Mouse (Mus musculus) hindbrain, embryonic 11.5 days (tissue): ENCODE measurements around the gene Treh. TPM values are rescaled to one million over a fixed set of nuclear protein-coding genes. Genes with fewer than 3 reads are reported as not detected.
A peak's percentile ranks its signal among the peaks of the same experiment; 100 is the strongest.

Source experiments
- ATAC-seq: fragments of 200-750 bp; cut with Nextera tagmentation; 2 replicates; pipeline ENCODE4 v1.8.0; 2017; ENCODE audit warnings: mild to moderate bottlenecking, moderate TSS enrichment, moderate library complexity; ENCODE audit not compliant: low FRiP score
- DNase-seq: peaks from one replicate; pipeline ENCODE4 v3.0.0-alpha.2; 2015; ENCODE audit warnings: low spot score
- H3K27ac ChIP-seq: fragments of 300-500 bp; sonication (generic); 2 replicates; pipeline ENCODE4 v1.5.1; 2014; ENCODE audit warnings: mild to moderate bottlenecking, low read depth, low read length
- H3K27me3 ChIP-seq: fragments of 300-500 bp; sonication (generic); 2 replicates; pipeline ENCODE4 v1.6.1; 2014; ENCODE audit warnings: mild to moderate bottlenecking, low read length, moderate library complexity, mixed read lengths; ENCODE audit not compliant: control insufficient read depth, insufficient read depth
- H3K36me3 ChIP-seq: fragments of 300-500 bp; sonication (generic); 2 replicates; pipeline ENCODE4 v1.6.1; 2014; ENCODE audit warnings: mild to moderate bottlenecking, low read length, moderate library complexity, mixed read lengths; ENCODE audit not compliant: control insufficient read depth, insufficient read depth
- H3K4me1 ChIP-seq: fragments of 300-500 bp; sonication (generic); replicated peaks from 2 replicates; pipeline ENCODE4 v1.6.1; 2014; ENCODE audit warnings: low read length, mixed read lengths; ENCODE audit not compliant: control insufficient read depth, insufficient read depth
- H3K4me2 ChIP-seq: fragments of 300-500 bp; sonication (generic); replicated peaks from 2 replicates; pipeline ENCODE4 v1.6.1; 2014; ENCODE audit warnings: mild to moderate bottlenecking, low read depth, low read length
- H3K4me3 ChIP-seq: fragments of 300-500 bp; sonication (generic); 2 replicates; pipeline ENCODE4 v1.5.1; 2014; ENCODE audit warnings: low read depth, low read length
- H3K9ac ChIP-seq: fragments of 300-500 bp; sonication (generic); 2 replicates; pipeline ENCODE4 v1.6.1; 2014; ENCODE audit warnings: low read depth, low read length
- H3K9me3 ChIP-seq: fragments of 300-500 bp; sonication (generic); 2 replicates; pipeline ENCODE4 v1.6.1; 2016; ENCODE audit warnings: low read length; ENCODE audit not compliant: control insufficient read depth
- WGBS: fragments of 180-500 bp; shearing (Covaris S2); extraction: QIAGEN DNeasy Blood & Tissue Kit; methylation state at CpG from one replicate; pipeline ENCODE4 v1.1.7; 2014; 5-methylcytosine and 5-hydroxymethylcytosine counted together
- polyA plus RNA-seq: library from polyadenylated mRNA; unstranded; fragments of >200 nt; fragmentation: Nextera tagmentation; extraction: Ambion mirVana; gene quantifications from 2 replicates; pipeline ENCODE4 v1.2.1, GENCODE M21; 2014

Treh gene
- polyA plus RNA-seq, 1 experiment from 2014 or later = not detected

DNA sequence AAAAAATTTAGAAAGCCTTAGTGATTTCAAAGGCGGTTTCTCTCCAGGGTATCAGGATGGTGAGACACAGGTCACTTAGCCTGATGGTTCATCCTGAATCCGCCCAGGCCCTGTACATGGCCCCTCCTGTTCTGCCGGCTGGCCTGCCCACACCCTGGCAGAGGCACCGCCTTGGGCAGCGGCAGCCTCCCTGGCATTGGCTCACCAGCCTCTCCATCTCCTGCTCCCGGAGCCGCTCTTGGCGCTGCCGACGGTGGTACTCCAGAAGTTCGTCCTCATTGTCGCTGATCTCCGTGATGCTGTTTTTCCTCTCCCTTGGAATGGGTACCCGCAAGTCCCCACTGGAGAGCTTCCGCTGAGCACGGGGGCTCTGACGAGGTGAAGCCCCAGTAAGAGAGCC is 42.1 kb downstream of the Treh start:
- Histone ChIP-seq H3K4me2 (no peak overlapping the region), H3K9me3 (no peaks in the 10 kb centered on the region), H3K4me1 (peaks cover under 1% of the 10 kb centered on the region; the same call in 1 of the 2 replicates), H3K9ac (no peak overlapping the region), H3K36me3 (peaks cover 9% of the 10 kb centered on the region; the same call in 1 of the 2 replicates), H3K27ac (no peak overlapping the region), H3K27me3 (no peaks in the 10 kb centered on the region), H3K4me3 (no peak overlapping the region)
- no peak for DNase-seq
- WGBS = 93% methylated on average over 17 of the region's 17 CpGs
- no peak for ATAC-seq

DNA sequence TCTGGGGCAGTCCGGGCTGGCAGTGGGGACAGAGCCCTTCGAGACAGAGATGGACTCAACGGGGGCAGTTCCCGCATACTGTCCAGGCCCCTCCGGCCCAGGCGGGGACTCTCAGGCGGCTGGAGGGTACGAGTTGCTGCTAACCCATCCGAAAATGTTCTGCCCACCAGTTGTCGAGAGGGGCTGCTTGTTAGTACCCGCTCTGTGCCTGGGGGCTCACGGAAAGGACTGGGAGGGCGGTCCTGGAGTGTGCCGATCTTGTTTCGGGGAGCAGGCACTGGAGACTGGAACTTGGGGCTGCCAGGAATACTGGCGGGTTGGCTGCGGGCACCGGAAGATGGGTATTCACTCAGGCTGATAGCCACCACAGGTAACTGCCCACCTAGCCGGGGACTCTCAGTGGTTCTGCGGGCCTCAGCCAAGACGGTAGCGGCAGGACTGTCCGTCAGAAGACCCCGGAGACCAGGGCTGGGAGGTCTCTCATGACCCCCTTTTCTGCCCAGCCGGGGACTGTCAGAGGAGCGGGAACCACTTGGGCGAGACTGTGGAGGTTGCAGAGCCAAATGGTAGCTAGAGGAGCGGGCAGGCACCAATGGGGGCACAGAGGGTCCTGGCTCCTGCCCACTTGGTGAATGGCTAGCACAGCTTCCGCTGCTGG is 42.8 kb downstream of the Treh start:
- H3K4me2 ChIP-seq = no peak overlapping the region
- DNase-seq = no peak
- H3K9ac ChIP-seq = no peak overlapping the region
- H3K4me1 ChIP-seq = peaks cover 5% of the 10 kb centered on the region; the same call in 1 of the 2 replicates
- no peak overlapping the region for H3K27ac ChIP-seq
- 93% methylated on average over 29 of the region's 29 CpGs for WGBS
- no peaks in the 10 kb centered on the region for H3K27me3 ChIP-seq
- no peak for ATAC-seq
- H3K4me3 ChIP-seq = no peak overlapping the region
- no peaks in the 10 kb centered on the region for H3K9me3 ChIP-seq
- H3K36me3 ChIP-seq = peaks cover 9% of the 10 kb centered on the region; the same call in 1 of the 2 replicates

DNA sequence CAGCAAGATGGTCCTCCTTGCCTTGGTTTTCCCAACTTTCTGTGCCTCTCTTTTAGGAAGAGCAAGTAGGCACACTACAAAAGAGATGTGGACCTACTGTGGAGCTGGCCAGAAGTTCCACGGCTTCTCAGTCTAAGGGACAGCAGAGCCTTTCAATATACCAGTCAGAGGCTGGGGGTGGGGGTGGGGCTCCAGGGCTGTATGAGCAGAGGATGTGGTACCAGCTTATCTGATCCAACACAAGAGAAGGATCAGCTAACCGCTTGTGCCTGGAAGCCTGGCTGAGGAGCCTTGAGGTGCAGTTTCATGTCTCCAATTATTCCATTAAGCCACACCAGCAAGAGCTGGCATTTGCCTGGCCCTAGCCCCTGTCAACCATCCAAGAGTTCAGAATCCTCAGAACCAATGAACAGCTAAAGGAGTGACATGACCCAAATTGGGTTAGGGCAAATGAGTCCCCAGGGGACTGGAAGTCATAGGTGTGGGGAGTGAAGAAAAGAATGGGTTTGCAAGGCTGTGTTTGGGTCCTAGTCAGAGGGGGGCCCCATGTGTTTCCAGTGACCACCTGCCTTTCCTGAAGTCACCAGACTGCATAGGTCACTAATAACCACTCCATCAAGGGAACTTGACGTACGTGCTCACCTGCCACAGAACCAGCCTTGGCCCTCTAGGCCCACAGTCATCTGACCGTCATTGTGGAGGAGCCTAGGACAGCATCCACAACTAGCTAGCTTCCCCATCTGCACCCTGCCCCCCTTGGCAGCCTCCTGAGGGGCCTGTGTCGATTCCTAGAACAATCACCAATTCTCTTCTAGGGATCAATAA is 44.2 kb downstream of the Treh start:
- Histone ChIP-seq H3K4me2 (no peak overlapping the region), H3K27ac (no peak overlapping the region), H3K36me3 (0 out of 2 replicates have a peak, but pooled peaks cover 6% of the 10 kb centered on the region), H3K9ac (no peak overlapping the region), H3K4me1 (peaks cover 7% of the 10 kb centered on the region; the same call in 1 of the 2 replicates), H3K4me3 (no peak overlapping the region), H3K27me3 (no peaks in the 10 kb centered on the region), H3K9me3 (no peaks in the 10 kb centered on the region)
- DNase-seq = no peak
- ATAC-seq = no peak
- 82% methylated on average over 6 of the region's 6 CpGs for WGBS

DNA sequence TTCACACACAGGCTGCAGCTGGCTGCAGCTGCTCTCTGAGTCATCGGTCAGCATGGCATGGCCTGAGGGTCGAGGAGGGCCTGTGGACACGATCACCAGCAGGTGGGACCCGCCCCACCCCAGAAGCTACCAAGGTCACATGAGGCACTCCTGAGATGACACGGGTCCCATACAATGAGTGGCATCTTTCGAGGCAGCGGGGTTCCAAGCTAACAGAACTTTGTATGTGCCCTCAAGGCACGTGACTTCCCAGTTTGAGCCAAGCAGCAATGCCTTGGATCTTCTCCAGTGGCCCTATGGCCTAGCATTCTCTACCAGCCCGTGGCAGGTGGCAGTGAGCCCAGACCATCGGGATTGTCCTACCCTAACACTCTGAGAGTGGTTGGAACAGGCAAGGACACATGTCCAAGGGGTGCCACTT is 44.8 kb downstream of the Treh start:
- peaks cover 8% of the 10 kb centered on the region; the same call in 1 of the 2 replicates for H3K4me1 ChIP-seq
- ATAC-seq = no peak
- 0 out of 2 replicates have a peak, but pooled peaks cover 4% of the 10 kb centered on the region for H3K36me3 ChIP-seq
- no peak for DNase-seq
- 87% methylated on average over 10 of the region's 10 CpGs for WGBS
- H3K27ac ChIP-seq = no peak overlapping the region
- no peak overlapping the region for H3K4me2 ChIP-seq
- H3K4me3 ChIP-seq = no peak overlapping the region
- H3K9ac ChIP-seq = no peak overlapping the region
- no peaks in the 10 kb centered on the region for H3K9me3 ChIP-seq
- H3K27me3 ChIP-seq = no peaks in the 10 kb centered on the region

DNA sequence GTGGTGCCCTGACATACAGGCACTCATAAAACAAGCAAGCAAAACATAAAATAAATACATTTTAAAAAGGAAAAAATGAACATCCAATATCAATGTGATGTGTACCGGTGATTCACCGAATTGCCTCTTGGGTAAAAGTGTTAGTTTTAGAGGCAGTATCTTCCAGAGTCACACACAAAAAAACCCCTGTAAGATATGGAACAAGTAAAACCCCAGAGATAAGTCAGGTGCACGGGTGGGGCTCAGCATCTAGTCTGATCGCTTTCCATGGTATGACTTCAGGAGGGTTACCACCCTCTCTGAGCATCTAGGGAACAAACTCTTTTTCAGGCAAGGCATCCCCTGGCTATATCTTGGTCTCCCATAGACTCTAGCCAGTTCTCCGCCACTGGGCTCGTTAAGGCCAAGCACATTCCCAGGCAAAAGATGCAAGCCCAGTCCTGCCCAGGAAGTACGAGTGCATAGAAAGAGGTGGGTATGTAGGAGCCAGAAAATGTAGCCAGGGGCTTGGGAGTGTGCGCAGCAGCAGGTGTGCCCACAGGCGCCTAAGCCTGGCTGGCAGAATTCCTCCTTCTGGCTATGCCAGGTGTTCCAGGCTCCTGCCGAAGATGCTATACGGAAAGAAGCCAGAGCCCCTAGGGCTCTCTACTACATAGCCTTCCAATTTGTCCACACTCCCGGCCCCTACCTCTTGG is 46.1 kb downstream of the Treh start:
- DNase-seq (no peak), ATAC-seq (no peak)
- Histone ChIP-seq H3K4me3 (no peak overlapping the region), H3K27me3 (no peaks in the 10 kb centered on the region), H3K9me3 (no peaks in the 10 kb centered on the region), H3K36me3 (0 out of 2 replicates have a peak, but pooled peaks cover 4% of the 10 kb centered on the region), H3K27ac (no peak overlapping the region), H3K4me1 (peaks cover 10% of the 10 kb centered on the region; the same call in 1 of the 2 replicates), H3K4me2 (no peak overlapping the region; the same call in 1 of the 2 replicates), H3K9ac (no peak overlapping the region)
- WGBS = 93% methylated on average over 12 of the region's 12 CpGs

DNA sequence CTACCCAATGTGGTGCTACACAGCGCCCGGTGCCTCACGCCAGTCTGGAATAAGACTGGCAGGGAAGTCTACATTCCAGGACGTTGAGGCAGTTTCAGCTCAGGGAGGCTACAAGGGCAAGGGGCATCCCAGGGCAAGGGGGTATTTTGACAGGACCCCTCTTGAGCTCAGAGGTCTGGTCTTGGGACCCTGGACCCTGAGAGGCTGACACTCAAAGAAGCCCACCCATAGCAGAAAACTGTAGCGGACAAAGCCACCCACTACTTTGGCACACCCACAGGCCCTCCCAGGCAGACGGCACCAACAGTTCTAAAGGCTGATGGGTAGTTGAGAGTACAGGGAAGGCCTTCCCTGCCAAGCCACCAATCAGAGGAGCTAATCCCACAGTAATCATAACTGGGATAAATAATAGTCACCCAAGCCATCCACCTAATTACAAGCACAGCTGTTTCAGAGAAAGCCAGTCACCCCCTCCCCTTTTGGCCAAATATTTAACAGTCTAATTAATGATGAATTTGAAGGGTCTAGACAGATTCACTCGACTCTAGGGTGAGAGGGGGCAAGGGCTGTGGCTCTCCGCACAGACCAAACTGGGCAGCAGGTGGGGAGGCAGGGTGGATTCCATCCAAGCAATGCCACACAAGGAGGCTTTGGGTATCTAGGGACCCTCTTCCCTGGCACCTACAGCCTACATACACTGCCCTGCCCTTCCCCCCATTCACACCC is 46.8 kb downstream of the Treh start:
- ATAC-seq (no peak), DNase-seq (no peak)
- no peak overlapping the region for H3K27ac ChIP-seq
- peak overlapping the region; percentile 52 for H3K4me2 ChIP-seq
- 83% methylated on average over 8 of the region's 8 CpGs for WGBS
- H3K9me3 ChIP-seq = no peaks in the 10 kb centered on the region
- H3K27me3 ChIP-seq = no peaks in the 10 kb centered on the region
- peak overlapping the region; percentile 59 for H3K4me3 ChIP-seq
- H3K9ac ChIP-seq = peak overlapping the region; percentile 85; the same call in 1 of the 2 replicates
- H3K36me3 ChIP-seq = 0 out of 2 replicates have a peak, but pooled peaks cover 4% of the 10 kb centered on the region
- H3K4me1 ChIP-seq = peaks cover 12% of the 10 kb centered on the region; the same call in 1 of the 2 replicates

DNA sequence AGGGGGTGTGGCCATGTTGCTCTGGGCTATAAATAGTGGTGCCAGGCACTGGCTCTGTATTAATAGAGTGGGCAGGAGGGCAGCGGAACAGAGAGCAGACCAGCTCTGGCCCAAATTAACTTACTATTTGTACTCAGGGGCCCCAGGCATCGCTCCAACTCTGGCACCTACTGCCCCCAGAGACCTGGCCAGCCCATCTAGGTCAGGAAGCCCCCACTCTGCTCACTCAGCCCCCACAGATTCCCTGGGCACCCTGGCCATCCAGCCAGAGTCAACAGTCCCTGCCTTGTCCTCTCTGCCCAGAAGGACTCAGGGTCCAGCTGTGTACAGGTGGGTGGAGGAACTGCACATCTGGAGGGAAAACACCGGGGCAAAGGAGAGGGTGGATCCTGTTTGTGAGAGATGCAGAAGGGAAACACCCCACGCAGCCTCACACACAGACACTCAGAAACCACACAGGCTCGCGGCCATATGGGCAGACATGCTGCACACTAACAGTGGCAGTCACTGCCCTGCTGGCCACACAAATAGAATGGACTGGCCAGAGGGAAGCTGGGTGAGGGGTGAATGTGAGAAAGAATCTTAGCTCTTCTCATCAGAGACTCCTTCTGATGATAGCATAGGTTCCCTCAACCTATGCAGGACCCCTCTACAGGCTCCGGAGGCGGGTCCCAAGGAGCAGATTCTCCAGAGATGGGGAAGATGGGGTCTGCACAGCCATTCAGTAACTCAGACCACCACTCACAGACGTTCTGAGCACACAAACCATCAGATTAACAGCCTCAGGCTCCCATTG is 47.5 kb downstream of the Treh start:
- Histone ChIP-seq H3K27me3 (no peaks in the 10 kb centered on the region), H3K4me1 (peaks cover 12% of the 10 kb centered on the region; the same call in 1 of the 2 replicates), H3K27ac (peak overlapping the region; percentile 76), H3K9me3 (no peaks in the 10 kb centered on the region), H3K4me2 (peak overlapping the region; percentile 52), H3K9ac (peak overlapping the region; percentile 85), H3K4me3 (peak overlapping the region; percentile 59), H3K36me3 (no peaks in the 10 kb centered on the region)
- DNase-seq (no peak), ATAC-seq (peak; percentile 43)
- WGBS = 21% methylated on average over 9 of the region's 9 CpGs
